Mouse (Mus musculus): ENCODE measurements around the gene Strip2.

The Strip2 gene

DNA sequence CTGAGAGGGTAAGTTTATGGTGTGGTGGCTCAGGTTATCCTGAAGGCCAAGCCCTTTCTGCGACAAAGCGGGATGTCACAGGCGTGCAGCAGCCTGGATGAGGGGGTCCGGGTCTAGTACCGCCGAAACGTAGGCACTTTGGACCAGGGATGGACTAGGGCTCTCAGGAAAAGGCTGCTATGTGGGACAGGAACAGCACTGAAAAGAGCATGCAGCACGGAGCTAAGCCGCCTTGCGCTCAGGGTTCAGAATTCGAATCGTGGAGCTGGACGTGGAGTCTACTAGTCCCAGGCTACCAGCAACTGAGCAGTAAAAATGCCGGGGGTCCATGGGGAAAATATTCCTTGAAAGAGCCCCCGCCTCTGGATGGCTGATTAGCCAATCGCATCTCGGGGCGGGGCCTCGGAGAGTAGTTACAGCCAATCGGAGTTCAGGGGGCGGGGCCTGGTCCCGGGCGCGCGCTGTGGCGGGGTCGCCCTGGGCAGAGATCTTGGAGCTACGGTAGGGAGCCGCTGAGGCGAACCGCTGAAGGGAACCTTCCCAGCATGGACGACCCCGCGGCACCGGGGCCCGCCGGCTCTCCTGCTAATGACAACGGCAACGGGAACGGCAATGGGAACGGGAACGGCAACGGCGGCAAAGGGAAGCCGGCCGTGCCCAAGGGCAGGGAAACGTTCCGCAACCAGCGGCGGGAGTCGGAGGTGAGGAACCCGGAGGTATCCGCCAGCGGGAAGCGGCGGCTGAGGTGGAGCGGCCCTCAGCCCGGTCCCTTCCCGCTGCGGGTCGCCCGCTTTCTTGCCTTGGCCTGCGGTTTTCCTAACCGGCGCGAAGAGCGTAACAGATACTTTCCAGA, at the start of gene Strip2:
TSS of gene Strip2 (plus strand) at position 483 of the 853 bp plus-strand sequence.
- DNase-seq (ENCODE audit: extremely low spot score): peak; percentile 95

DNA sequence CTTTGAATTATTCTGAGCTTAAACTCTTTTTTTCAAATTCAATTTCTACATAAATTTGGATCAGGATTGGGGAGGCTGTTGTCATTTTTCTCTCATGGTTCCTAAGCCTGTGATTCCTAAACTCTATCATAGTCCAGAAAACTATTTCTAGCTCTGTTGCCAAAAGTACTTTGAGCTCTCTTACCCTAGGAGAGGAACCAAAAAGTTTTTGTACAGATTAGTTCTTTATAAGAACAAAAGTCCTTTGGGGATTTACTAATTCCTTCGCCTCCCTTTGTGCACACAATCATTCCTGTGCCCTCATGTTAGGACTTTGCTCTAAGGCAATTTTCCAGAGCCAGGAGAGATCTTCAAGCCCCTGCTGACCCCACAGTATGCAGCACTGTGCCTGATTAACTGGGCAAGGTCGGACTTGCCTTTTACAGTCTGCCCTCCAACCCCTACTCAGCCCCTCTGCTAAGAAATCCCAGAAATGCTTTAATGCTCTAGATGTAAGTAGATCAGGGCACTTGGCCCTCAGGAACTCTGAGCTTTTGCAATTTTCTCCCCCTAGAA, 48.4 kb upstream of the Strip2 start:
- DNase-seq (ENCODE audit: extremely low spot score): no peak

DNA sequence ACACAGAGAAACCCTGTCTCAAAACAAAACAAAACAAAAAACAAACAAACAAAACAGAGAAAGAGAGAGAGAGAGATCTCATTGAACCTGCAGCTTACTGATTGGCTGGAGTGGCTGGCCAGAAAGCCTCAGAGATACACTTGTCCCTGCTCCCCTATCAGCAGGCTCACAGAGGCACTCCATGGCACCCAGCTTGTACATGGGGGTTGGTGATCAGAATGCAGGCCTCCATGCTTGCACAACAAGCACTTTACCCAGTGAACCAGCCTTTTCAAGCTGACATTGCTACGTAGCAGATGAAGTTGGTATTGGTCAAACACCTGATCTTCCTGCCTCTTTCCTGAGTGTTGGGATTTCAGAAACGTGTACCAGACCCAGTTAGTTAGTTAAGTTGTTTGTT, 43.2 kb upstream of the Strip2 start:
- no peak for DNase-seq (ENCODE audit: extremely low spot score)

DNA sequence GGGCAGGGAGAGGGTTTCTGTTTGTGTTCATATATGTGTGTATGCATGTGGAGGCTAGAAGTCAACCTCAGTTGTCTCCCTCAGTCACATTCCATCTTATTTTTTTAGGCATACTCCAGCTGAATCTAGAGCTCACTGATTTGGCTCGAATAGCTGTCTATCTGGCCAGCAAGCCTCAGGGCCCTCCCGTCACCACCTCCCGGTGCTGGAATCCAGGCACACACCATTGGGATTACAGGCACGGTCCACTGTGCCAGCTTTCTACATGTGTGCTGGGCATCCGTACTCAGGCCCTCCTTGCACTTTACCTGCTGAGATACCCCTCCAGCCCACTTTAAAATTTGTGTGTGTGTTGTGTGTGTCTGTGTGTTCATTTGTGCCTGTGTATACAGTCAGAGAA, 41.2 kb upstream of the Strip2 start:
- no peak for DNase-seq (ENCODE audit: extremely low spot score)

DNA sequence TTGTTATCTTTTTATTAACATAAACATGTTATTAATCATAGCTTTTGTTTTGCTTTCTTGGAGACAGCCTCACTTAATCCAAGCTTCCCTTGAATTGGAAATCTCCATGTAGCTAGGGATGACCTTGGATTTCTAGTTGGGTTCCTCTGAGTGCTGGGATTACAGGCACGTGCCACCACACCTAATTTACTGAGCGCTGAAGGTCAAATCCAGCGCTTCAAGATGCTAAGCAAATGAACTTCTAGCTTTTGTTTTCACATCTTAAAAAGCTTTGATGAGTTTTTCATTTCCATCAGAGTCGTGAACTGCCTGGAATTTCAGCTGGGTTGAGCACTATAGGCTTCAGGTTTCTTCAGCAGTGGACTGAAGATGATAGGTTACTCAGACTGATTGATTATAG, 40.0 kb upstream of the Strip2 start:
- DNase-seq (ENCODE audit: extremely low spot score): no peak

DNA sequence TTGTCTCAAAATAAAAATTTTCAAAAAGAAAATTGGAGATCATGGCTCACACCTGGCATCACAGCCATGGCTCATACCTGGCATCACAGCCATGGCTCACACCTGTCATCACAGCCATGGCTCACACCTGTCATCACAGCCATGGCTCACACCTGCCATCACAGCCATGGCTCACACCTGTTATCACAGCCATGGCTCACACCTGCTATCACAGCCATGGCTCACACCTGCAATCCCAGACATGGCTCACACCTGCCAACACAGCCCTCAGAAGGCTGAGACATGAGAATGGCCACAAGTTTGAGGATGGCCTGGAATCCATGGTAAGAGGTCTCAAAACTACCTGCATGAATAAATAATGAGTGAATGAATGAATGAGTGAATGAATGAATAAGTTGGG, 37.2 kb upstream of the Strip2 start:
- DNase-seq (ENCODE audit: extremely low spot score): no peak

DNA sequence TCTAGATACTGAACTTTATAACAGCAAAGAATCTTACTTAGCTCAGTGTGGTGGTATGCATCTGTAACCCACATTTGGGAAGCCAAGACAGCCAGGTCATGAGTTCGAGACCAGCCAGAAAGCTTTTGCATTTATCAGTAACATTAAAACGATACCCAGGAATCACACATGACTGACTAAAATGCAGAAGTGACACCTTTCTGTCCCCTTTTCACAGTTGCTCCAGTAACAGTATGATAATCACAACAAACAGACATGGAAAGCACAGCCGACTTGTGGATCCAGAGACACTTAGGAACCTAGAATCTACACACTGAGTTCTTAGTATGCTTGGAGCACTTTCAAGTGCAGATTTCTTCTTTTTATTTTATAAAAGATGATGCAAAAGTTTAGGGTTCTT, 36.0 kb upstream of the Strip2 start:
- DNase-seq (ENCODE audit: extremely low spot score): no peak

DNA sequence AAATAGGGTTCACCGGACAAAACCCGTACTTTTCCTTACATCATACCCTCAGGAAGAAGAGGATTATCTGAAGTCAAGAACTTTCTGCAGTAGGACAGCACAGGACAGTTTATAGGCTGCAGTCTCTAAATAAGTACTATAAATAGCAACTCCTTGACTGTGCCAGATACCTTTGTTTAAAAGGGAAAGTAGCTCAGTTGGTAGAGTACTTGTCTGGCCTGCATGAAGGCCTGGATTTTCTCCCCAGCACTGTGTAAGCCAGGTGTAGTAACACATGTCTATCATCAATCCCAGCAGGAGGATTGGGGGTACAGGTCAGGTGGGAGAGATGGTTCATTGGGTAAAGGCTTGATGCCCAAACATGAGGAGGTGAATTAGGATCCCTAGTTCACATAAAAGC, 34.9 kb upstream of the Strip2 start:
- DNase-seq (ENCODE audit: extremely low spot score): no peak

DNA sequence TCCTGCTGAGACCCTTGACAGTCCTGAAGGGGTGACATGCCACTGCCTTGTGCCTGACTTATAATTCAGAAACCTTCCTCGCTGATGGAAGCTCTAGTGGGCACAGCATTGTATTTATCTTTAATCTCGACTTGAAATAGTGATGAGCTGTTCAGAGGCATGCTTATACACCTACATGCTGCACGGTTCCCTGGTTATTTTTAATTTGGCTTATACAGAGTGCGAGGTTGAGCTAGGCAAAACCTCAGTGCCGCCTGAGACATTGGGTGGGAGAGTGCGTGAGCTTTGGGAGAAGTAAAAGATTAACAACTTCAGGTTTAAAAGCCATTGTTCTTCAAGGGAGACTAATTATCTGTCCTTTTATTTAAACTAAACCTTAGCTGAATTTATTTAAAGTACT, 33.9 kb upstream of the Strip2 start:
- DNase-seq (ENCODE audit: extremely low spot score): no peak

DNA sequence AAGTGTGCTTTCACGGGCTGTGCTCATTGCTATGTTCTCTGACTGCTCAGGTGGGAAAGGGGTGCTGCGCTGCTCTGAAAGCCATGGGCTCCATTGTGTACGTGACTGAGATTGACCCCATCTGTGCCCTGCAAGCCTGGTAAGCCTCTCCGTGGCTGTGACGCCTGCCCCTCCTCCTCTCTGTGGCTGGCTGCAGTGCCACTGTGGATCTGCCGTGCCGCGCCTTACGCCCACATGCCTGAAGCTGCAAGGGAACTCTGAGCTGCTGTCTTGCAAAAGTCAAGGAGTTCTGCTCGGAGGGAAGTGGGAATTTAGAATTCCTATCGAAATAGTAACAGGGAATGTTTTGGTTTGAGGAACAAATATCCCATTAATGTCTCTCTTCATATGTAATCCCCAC, 25.7 kb upstream of the Strip2 start:
- no peak for DNase-seq (ENCODE audit: extremely low spot score)

DNA sequence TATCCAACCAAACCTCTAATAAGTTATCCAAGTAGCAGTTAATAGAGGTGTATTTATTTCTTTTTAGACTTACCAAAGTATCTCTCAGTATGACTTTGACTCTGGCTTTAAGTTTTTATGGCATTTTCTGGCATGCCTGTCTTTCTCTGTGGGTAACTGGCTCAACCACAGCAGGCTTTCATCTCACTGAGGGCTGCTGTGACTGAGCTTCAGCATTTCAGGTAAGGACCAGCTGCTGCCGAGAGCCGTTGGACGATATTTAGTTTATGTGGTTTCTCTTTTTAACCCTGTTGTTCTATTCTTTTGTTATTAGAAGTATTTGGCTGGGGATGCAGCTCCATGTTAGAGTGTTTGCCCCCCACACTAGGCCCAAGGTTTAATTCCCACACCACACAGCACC, 19.8 kb upstream of the Strip2 start:
- no peak for DNase-seq (ENCODE audit: extremely low spot score)

DNA sequence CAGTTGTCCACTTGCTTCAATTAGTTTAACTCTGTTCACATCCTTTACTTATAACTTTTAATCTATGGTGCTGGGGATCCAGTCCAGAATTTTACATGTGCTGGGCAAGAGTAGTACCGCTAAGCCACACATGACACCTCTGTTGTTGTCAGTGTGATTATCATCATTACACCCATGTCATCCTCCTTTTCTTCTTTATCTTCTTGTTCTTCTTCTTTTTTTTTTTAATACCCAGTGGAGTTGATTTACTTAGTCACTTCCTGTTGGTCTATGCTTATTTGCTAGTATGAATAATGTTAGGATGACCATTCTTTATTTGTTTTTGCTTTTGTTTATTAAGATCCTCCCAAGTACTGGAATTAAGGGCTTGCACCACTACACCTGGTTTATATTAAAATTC, 15.4 kb upstream of the Strip2 start:
- DNase-seq (ENCODE audit: extremely low spot score): no peak

DNA sequence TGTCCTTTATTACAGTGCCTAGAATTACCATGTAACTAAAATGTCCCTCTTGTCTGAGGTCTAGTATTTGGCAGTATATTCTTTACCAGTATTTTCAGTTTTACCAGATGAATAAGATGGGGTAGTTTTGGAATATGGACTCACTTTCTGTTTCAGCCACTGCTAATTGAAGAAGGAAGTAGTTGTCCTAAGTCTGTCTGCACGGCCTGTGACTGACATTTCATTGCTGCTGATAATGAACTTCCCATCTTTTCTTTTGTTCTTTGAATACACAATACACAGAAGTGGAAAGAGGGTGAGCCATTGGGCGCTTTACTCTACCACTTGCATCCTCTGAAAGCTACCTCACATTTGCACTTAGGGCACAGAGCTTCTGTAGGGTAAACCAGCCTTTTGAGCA, 14.6 kb upstream of the Strip2 start:
- no peak for DNase-seq (ENCODE audit: extremely low spot score)

DNA sequence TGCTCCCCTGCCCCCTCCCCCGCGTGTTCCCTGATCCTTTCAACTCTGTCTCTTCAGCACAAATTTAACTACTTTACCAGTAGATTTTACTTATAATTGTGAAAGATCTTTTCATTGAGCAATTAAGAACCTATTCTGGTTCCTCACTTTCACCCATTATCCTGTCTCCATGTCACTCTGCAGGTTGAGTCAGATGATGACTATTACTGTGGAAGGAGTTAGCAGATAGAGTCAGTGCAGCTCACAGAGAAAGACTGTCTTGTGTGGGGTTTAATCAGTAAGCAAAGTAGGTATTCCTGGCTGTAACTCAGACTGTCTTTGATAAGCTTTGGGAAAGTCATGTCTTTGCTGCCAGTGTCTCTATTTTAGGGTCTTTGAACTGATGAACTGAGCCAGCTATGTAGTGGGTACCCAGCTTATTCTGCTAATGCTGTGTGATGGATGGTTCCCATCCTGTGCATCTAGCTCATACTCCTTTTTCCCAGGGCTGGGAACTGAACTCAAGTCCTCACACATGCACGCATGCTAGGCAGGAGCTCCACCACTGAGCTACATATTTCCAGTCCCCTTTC, 13.4 kb upstream of the Strip2 start:
- no peak for DNase-seq (ENCODE audit: extremely low spot score)

DNA sequence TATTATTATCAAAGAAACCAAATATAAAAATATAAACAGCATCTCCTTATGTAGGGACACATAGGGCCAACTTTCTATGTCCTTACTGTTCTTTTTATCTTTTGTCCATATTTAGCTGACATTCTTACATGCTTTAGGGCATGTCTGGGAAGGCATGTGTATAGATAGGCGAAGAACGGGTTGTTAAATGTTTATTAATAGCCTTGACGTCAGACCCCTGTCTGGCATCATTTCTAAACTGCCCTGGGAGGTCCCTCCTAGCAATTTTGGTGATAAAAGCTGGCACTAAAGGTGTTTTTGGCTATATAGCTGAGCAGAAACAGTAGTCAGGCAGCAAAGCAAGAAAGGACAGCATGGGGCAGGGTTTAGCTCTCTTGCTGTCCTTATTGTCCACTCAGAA, 12.5 kb upstream of the Strip2 start:
- DNase-seq (ENCODE audit: extremely low spot score): no peak

DNA sequence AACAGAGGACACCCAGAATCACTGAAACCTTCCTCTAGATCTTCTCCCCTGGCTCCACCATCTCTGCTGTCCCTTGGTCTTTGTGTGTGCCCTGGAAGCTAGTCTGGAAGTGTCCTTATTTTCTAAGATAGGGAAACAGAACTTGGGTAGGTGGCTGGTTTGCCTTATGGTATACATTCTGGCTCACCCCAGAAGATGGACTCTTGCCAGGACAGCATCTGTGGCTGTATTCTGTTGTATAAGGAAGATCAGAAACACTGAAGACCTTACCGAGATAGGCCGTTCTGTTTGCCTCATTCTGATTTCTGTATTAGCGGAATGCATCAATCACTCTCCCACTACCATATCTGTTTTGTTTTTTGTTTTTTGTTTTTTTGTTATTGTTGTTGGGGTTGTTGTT, 6.2 kb upstream of the Strip2 start:
- DNase-seq (ENCODE audit: extremely low spot score): no peak

DNA sequence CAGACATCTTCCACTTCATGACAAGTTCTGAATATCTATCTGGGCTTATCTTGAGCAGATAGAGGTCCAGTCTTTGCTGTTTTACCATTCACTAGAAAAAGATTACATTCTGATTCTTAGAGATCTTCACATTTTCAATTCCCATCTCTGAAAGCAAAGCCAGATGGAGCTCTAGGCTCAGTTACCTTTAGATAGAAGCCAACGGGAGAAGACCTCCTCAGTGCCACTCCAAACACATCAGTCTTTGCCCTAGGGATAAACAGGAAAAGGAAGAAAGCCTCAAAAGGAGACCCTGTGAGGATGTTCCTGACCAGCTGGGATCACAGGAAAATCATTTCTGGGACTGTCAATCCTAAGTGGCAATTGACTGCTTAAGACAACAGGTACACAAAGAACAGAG, 3.1 kb upstream of the Strip2 start:
- no peak for DNase-seq (ENCODE audit: extremely low spot score)

DNA sequence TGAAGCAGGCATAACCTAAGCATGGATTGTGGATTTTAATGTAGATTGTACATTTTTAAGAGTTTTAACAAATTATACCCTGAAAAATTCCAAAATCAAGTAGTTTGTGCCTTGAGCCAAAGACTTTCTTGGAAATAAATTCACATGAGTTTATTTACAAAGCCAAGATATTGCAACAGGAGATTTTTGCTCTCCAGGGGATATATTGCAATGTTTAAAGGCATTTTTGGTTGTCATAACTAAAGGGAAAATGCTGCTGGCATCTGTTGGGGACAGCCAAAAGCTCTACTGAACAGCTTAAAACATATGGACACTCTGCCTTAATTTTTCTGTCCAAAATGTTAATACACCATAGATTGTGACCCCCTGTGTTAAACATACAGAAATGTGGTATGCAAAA, 2.7 kb upstream of the Strip2 start:
- DNase-seq (ENCODE audit: extremely low spot score): no peak

DNA sequence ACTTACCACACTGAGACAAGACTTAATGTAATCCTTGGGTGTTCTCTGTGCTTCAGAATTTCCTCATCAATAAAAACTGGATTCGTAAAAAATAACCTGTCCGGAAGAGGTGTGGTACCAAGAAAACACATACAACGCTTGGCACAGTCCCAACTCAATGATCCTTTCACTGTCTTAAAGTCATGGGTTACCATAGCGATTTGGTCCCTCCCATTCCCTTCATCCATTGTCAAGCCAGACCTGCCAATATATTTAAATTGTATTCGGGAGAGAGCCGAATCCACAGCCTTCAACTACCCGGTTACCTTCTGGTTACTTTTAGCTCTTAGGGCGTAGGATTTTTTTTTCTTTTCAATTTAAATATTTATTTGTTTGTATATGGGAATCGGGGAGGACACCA, 976 bp upstream of the Strip2 start:
- peak; percentile 10 for DNase-seq (ENCODE audit: extremely low spot score)

DNA sequence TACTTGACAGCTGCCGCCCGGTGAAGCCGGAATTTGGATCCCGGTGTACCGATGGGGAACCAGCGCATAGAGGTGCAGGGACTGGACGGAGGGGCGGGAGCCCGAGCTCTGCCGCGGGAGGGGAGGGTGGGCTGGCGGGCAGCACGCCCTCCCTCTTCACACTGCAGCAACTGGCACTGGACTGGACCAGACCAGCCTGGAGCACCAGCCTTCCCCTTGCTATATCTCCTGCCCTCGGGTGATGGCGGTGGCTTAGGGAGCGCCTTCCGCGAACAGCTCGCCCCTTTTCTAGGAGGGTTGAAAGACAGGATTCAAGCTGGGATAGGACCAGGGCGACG, 540 bp downstream of the Strip2 start:
- DNase-seq (ENCODE audit: extremely low spot score): no peak

DNA sequence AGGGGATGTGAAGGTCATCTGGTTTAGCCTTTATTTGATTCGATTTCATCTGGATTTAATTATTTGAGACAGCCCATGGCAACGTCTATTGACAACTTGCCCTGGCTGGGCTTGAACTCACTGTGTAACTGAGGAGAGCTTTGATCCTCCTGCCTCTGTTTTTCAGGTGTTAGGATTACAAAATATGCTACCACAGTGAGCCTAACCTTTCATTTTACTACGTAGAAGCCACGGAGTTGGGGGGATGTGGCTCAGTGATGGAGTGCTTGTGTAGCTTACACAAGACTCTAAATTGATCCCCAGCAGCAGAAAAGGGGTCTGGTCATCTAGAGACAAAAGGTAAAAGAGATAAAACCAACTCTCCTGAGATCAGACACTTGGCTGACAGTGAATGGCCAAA, 1.1 kb downstream of the Strip2 start:
- DNase-seq (ENCODE audit: extremely low spot score): no peak

DNA sequence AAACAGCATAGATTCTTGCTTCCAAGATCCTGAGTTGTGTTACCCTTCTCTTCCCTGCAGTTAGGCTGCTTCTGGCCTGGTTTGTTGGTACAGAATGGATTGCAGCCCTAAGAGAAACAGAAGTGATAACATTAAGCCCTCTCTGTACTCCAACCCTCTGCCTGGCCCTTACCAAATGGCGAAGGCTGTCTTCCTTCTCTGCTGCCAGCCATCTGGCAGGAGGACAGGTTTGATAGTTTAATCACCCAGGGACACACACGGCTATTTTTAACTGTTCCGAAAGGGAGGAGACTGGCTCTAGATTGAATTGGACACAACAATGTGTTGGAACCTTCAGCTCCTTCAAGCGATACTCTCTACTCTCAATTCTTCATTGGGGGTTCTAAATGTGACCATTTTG, 6.7 kb downstream of the Strip2 start:
- DNase-seq (ENCODE audit: extremely low spot score): no peak

DNA sequence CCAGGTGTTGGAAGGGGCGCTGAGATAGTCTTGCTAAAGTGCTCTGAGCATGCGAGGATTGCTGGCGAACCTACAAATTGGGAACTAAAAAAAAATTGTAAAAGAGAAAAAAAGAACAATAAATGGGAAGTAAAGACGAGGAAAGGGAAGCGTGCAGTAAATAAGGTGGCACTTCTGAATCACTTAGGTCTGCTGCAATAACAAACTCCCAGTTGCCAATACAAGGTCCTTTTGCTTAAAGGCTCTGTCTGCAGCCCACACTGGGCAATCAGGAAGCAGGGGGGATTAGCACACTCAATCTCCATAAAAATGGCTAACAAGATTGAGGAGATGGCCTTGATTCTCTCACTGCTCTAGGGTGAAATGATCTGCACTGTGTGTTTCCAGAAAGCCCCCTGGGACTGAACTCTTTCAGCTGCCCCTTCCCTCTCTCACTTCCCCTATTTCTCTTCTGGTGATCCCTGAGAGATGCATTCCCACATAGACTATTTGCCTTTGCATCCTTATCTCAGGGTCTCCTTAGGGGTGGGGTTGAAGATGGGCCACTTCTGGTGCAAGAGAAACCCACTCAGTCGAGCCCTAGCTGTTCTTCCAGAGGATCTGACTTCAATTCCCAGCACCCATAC, 8.9 kb downstream of the Strip2 start:
- DNase-seq (ENCODE audit: extremely low spot score): no peak

Measured in embryo, embryonic 9.5 days (tissue).